Mouse (Mus musculus): ENCODE measurements at regions not wholly inside any gene's neighbourhood (a gene's known extent, or its start where the extent isn't known, plus 50 kb on each side); places are given as distances from the start of the nearest gene placed in this dataset.

GRCm38 (mm10) chr8:102845362-102845761 lies 59.9 kb upstream of the Cdh11 start:
- no peak for ATAC-seq (ENCODE audit: low read depth)
- Histone ChIP-seq H3K4me2 (ENCODE audit: low read depth, low read length) (no peak overlapping the region), H3K4me1 (ENCODE audit: control insufficient read depth, insufficient read depth, low read length) (no peaks in the 10 kb centered on the region), H3K27ac (replicated peaks; ENCODE audit: low read depth, low read length) (no peak overlapping the region), H3K9ac (ENCODE audit: low read depth, low read length) (no peak overlapping the region), H3K27me3 (replicated peaks; ENCODE audit: control insufficient read depth, insufficient read depth, low read length) (no peaks in the 10 kb centered on the region), H3K4me3 (ENCODE audit: low read depth, low read length) (no peak overlapping the region), H3K9me3 (ENCODE audit: control insufficient read depth, low read length) (no peaks in the 10 kb centered on the region), H3K36me3 (ENCODE audit: control insufficient read depth, insufficient read depth, low read length) (no peaks in the 10 kb centered on the region)
- no peak for DNase-seq (ENCODE audit: low spot score)

GRCm38 (mm10) chr8:102860021-102860420 lies 74.6 kb upstream of the Cdh11 start:
- 82% methylated on average over 1 of the region's 1 CpGs for WGBS
- no peaks in the 10 kb centered on the region for H3K9me3 ChIP-seq (ENCODE audit: control insufficient read depth, low read length)
- no peak for DNase-seq (ENCODE audit: low spot score)
- no peak for ATAC-seq (ENCODE audit: low read depth)
- H3K9ac ChIP-seq (ENCODE audit: low read depth, low read length): no peak overlapping the region
- no peaks in the 10 kb centered on the region for H3K36me3 ChIP-seq (ENCODE audit: control insufficient read depth, insufficient read depth, low read length)
- no peaks in the 10 kb centered on the region for H3K4me1 ChIP-seq (ENCODE audit: control insufficient read depth, insufficient read depth, low read length)
- H3K27me3 ChIP-seq (replicated peaks; ENCODE audit: control insufficient read depth, insufficient read depth, low read length): no peaks in the 10 kb centered on the region
- H3K27ac ChIP-seq (replicated peaks; ENCODE audit: low read depth, low read length): no peak overlapping the region
- no peak overlapping the region for H3K4me3 ChIP-seq (ENCODE audit: low read depth, low read length)
- no peak overlapping the region for H3K4me2 ChIP-seq (ENCODE audit: low read depth, low read length)

GRCm38 (mm10) chr8:102899525-102899924 lies 114.1 kb upstream of the Cdh11 start:
- H3K4me2 ChIP-seq (ENCODE audit: low read depth, low read length): no peak overlapping the region
- H3K36me3 ChIP-seq (ENCODE audit: control insufficient read depth, insufficient read depth, low read length): no peaks in the 10 kb centered on the region
- no peaks in the 10 kb centered on the region for H3K9me3 ChIP-seq (ENCODE audit: control insufficient read depth, low read length)
- peaks cover 10% of the 10 kb centered on the region for H3K4me1 ChIP-seq (ENCODE audit: control insufficient read depth, insufficient read depth, low read length)
- DNase-seq (ENCODE audit: low spot score) (no peak), ATAC-seq (ENCODE audit: low read depth) (no peak)
- no peaks in the 10 kb centered on the region for H3K27me3 ChIP-seq (replicated peaks; ENCODE audit: control insufficient read depth, insufficient read depth, low read length)
- WGBS: 74% methylated on average over 2 of the region's 2 CpGs
- no peak overlapping the region for H3K27ac ChIP-seq (replicated peaks; ENCODE audit: low read depth, low read length)
- H3K4me3 ChIP-seq (ENCODE audit: low read depth, low read length): no peak overlapping the region
- no peak overlapping the region for H3K9ac ChIP-seq (ENCODE audit: low read depth, low read length)

GRCm38 (mm10) chr8:102900662-102901061 lies 115.2 kb upstream of the Cdh11 start:
- DNase-seq (ENCODE audit: low spot score) (peak; percentile 76), ATAC-seq (ENCODE audit: low read depth) (0 out of 2 replicates have a peak, but pooled peaks have one; percentile 30)
- Histone ChIP-seq H3K9me3 (ENCODE audit: control insufficient read depth, low read length) (no peaks in the 10 kb centered on the region), H3K9ac (ENCODE audit: low read depth, low read length) (no peak overlapping the region), H3K4me3 (ENCODE audit: low read depth, low read length) (no peak overlapping the region), H3K36me3 (ENCODE audit: control insufficient read depth, insufficient read depth, low read length) (no peaks in the 10 kb centered on the region), H3K27me3 (replicated peaks; ENCODE audit: control insufficient read depth, insufficient read depth, low read length) (no peaks in the 10 kb centered on the region), H3K4me1 (ENCODE audit: control insufficient read depth, insufficient read depth, low read length) (peaks cover 10% of the 10 kb centered on the region), H3K27ac (replicated peaks; ENCODE audit: low read depth, low read length) (no peak overlapping the region), H3K4me2 (ENCODE audit: low read depth, low read length) (peak overlapping the region; percentile 18; the same call in 1 of the 2 replicates)
- 21% methylated on average over 5 of the region's 5 CpGs for WGBS

GRCm38 (mm10) chr8:102907444-102907843 lies 122.0 kb upstream of the Cdh11 start:
- DNase-seq (ENCODE audit: low spot score): no peak

GRCm38 (mm10) chr8:102931342-102931835 lies 145.9 kb upstream of the Cdh11 start:
- Histone ChIP-seq H3K27ac (replicated peaks; ENCODE audit: low read depth, low read length) (no peak overlapping the region), H3K9me3 (ENCODE audit: control insufficient read depth, low read length) (no peaks in the 10 kb centered on the region), H3K36me3 (ENCODE audit: control insufficient read depth, insufficient read depth, low read length) (no peaks in the 10 kb centered on the region), H3K27me3 (replicated peaks; ENCODE audit: control insufficient read depth, insufficient read depth, low read length) (no peaks in the 10 kb centered on the region), H3K9ac (ENCODE audit: low read depth, low read length) (no peak overlapping the region), H3K4me3 (ENCODE audit: low read depth, low read length) (no peak overlapping the region), H3K4me2 (ENCODE audit: low read depth, low read length) (no peak overlapping the region), H3K4me1 (ENCODE audit: control insufficient read depth, insufficient read depth, low read length) (no peaks in the 10 kb centered on the region)
- 40% methylated on average over 3 of the region's 3 CpGs for WGBS
- ATAC-seq (ENCODE audit: low read depth): no peak
- peak; percentile 9 for DNase-seq (ENCODE audit: low spot score)

More at GRCm38 (mm10) chr8:102907444-102907843, 122.0 kb upstream of the Cdh11 start:
- no peak for ATAC-seq (ENCODE audit: low read depth)
- WGBS: 48% methylated on average over 2 of the region's 2 CpGs
- Histone ChIP-seq H3K9me3 (ENCODE audit: control insufficient read depth, low read length) (0 out of 2 replicates have a peak, but pooled peaks cover 4% of the 10 kb centered on the region), H3K36me3 (ENCODE audit: control insufficient read depth, insufficient read depth, low read length) (no peaks in the 10 kb centered on the region), H3K4me1 (ENCODE audit: control insufficient read depth, insufficient read depth, low read length) (no peaks in the 10 kb centered on the region), H3K27ac (replicated peaks; ENCODE audit: low read depth, low read length) (no peak overlapping the region), H3K4me3 (ENCODE audit: low read depth, low read length) (no peak overlapping the region), H3K9ac (ENCODE audit: low read depth, low read length) (no peak overlapping the region), H3K27me3 (replicated peaks; ENCODE audit: control insufficient read depth, insufficient read depth, low read length) (no peaks in the 10 kb centered on the region), H3K4me2 (ENCODE audit: low read depth, low read length) (no peak overlapping the region)

GRCm38 (mm10) chr8:102938771-102939170 lies 153.3 kb upstream of the Cdh11 start:
- ATAC-seq (ENCODE audit: low read depth) (no peak), DNase-seq (ENCODE audit: low spot score) (no peak)
- Histone ChIP-seq H3K4me1 (ENCODE audit: control insufficient read depth, insufficient read depth, low read length) (no peaks in the 10 kb centered on the region), H3K27me3 (replicated peaks; ENCODE audit: control insufficient read depth, insufficient read depth, low read length) (no peaks in the 10 kb centered on the region), H3K4me3 (ENCODE audit: low read depth, low read length) (no peak overlapping the region), H3K27ac (replicated peaks; ENCODE audit: low read depth, low read length) (no peak overlapping the region), H3K36me3 (ENCODE audit: control insufficient read depth, insufficient read depth, low read length) (no peaks in the 10 kb centered on the region), H3K4me2 (ENCODE audit: low read depth, low read length) (no peak overlapping the region), H3K9me3 (ENCODE audit: control insufficient read depth, low read length) (no peaks in the 10 kb centered on the region), H3K9ac (ENCODE audit: low read depth, low read length) (no peak overlapping the region)
- WGBS: 90% methylated on average over 2 of the region's 2 CpGs

GRCm38 (mm10) chr8:102945546-102945945 lies 160.1 kb upstream of the Cdh11 start:
- Histone ChIP-seq H3K9ac (ENCODE audit: low read depth, low read length) (no peak overlapping the region), H3K4me3 (ENCODE audit: low read depth, low read length) (no peak overlapping the region), H3K9me3 (ENCODE audit: control insufficient read depth, low read length) (no peaks in the 10 kb centered on the region), H3K36me3 (ENCODE audit: control insufficient read depth, insufficient read depth, low read length) (no peaks in the 10 kb centered on the region), H3K4me2 (ENCODE audit: low read depth, low read length) (no peak overlapping the region), H3K27ac (replicated peaks; ENCODE audit: low read depth, low read length) (no peak overlapping the region), H3K4me1 (ENCODE audit: control insufficient read depth, insufficient read depth, low read length) (no peaks in the 10 kb centered on the region), H3K27me3 (replicated peaks; ENCODE audit: control insufficient read depth, insufficient read depth, low read length) (no peaks in the 10 kb centered on the region)
- 81% methylated on average over 5 of the region's 5 CpGs for WGBS
- ATAC-seq (ENCODE audit: low read depth): no peak
- DNase-seq (ENCODE audit: low spot score): no peak

GRCm38 (mm10) chr8:102978161-102978581 lies 192.7 kb upstream of the Cdh11 start:
- Histone ChIP-seq H3K27me3 (replicated peaks; ENCODE audit: control insufficient read depth, insufficient read depth, low read length) (no peaks in the 10 kb centered on the region), H3K4me2 (ENCODE audit: low read depth, low read length) (no peak overlapping the region), H3K9ac (ENCODE audit: low read depth, low read length) (no peak overlapping the region), H3K4me3 (ENCODE audit: low read depth, low read length) (no peak overlapping the region), H3K9me3 (ENCODE audit: control insufficient read depth, low read length) (no peaks in the 10 kb centered on the region), H3K36me3 (ENCODE audit: control insufficient read depth, insufficient read depth, low read length) (no peaks in the 10 kb centered on the region), H3K27ac (replicated peaks; ENCODE audit: low read depth, low read length) (peak overlapping the region; percentile 68), H3K4me1 (ENCODE audit: control insufficient read depth, insufficient read depth, low read length) (peaks cover 20% of the 10 kb centered on the region)
- ATAC-seq (ENCODE audit: low read depth) (peak; percentile 73), DNase-seq (ENCODE audit: low spot score) (peak; percentile 86)
- WGBS: 28% methylated on average over 6 of the region's 7 CpGs
